Mouse (Mus musculus): ENCODE results near the gene Twf2. TPM values are rescaled to one million over a fixed set of nuclear protein-coding genes. Genes with fewer than 3 reads are reported as not detected.

Gene Twf2
- polyA plus RNA-seq, 1 experiment from 2014 or later, result 64.2 TPM

DNA sequence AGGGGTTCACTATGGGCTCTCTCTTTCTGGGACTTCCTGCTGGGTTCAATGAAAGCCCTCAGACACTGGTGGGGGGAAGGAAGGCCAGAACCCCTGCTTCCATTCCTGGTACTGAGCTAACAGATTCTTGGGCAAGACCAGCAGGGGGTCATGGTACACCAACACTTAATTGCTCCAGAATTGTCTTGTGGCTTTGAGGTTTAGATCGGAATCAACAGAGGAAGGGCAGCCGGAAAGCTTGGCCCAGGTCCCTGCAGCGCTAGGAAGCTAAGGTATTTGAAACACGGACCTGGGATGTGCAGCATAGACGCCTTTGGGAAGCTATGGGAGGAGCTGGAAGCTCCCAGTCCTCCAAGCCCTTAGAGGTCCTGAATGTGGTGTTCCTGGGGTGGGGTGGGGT is 56.1 kb downstream of the Twf2 start:
- no peaks in the 10 kb centered on the region for H3K36me3 ChIP-seq (ENCODE audit: insufficient read depth, low read length)
- peak; percentile 41; the same call in 1 of the 2 replicates for ATAC-seq
- no peak overlapping the region for H3K9ac ChIP-seq (replicated peaks; ENCODE audit: low read depth)
- peak; percentile 36 for DNase-seq (ENCODE audit: low spot score)
- peaks cover 3% of the 10 kb centered on the region; the same call in 1 of the 2 replicates for H3K4me1 ChIP-seq (ENCODE audit: insufficient read depth, low read depth, low read length)
- no peak for TF ChIP-seq CTCF (IDR thresholded peaks at IDR 0.05)
- 0 out of 2 replicates have a peak, but pooled peaks have one; percentile 10 for TF ChIP-seq EP300 (IDR thresholded peaks at IDR 0.05)
- no peak overlapping the region for H3K4me3 ChIP-seq (ENCODE audit: low read depth, low read length)
- H3K27ac ChIP-seq (ENCODE audit: low read length), result 0 out of 2 replicates have a peak overlapping the region, but pooled peaks have one; percentile 20
- no peaks in the 10 kb centered on the region for H3K27me3 ChIP-seq (replicated peaks; ENCODE audit: insufficient read depth, low read length)
- no peaks in the 10 kb centered on the region for H3K9me3 ChIP-seq (ENCODE audit: low read length)
- H3K4me2 ChIP-seq (replicated peaks; ENCODE audit: low read depth, low read length), result no peak overlapping the region
- 48% methylated on average over 5 of the region's 5 CpGs for WGBS

DNA sequence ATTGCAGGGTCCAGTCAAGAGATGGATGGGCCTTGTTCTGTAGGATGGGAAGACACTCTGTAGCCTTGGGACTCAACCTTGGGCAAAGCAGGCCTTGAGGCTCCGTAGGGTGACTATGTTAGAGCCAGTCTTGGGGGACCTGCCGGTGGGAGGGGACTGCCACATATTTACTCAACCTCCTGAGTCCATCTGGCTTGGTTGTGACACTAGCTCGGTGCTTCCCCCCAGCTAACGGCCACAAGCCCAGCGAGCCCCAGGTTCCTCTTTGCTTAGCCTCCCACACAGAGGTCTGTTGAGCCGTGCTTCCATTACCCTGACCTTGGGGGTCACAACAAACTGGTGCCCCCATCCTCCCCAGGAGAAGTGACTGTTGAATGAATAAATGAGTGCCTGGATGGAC is 58.1 kb downstream of the Twf2 start:
- no peak for TF ChIP-seq EP300 (IDR thresholded peaks at IDR 0.05)
- no peaks in the 10 kb centered on the region for H3K9me3 ChIP-seq (ENCODE audit: low read length)
- H3K4me2 ChIP-seq (replicated peaks; ENCODE audit: low read depth, low read length), result no peak overlapping the region
- H3K4me1 ChIP-seq (ENCODE audit: insufficient read depth, low read depth, low read length), result peaks cover 10% of the 10 kb centered on the region; the same call in 1 of the 2 replicates
- ATAC-seq (no peak), DNase-seq (ENCODE audit: low spot score) (no peak)
- WGBS, result 83% methylated on average over 6 of the region's 6 CpGs
- H3K9ac ChIP-seq (replicated peaks; ENCODE audit: low read depth), result no peak overlapping the region
- no peaks in the 10 kb centered on the region for H3K27me3 ChIP-seq (replicated peaks; ENCODE audit: insufficient read depth, low read length)
- H3K27ac ChIP-seq (ENCODE audit: low read length), result no peak overlapping the region
- no peaks in the 10 kb centered on the region for H3K36me3 ChIP-seq (ENCODE audit: insufficient read depth, low read length)
- H3K4me3 ChIP-seq (ENCODE audit: low read depth, low read length), result no peak overlapping the region

DNA sequence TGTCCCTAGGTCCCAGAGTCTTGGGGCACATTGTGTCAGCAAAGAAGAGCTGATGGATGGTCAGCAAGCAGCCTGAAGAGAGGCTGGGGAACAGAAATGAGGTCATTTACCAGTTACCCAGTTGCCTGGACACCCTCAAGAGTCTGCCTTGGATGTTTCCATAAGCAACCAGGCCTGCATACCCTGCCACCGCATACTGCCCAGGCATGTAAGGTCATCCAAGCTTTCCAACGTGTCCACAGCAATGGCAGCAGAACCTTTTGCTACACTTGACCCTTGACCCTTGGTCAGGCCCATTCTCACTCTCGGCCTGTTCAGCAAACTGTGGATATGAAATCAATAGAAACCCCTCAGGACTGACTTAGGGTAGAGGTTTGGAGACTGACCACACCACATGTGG is 58.6 kb downstream of the Twf2 start:
- WGBS, result 77% methylated on average over 3 of the region's 3 CpGs
- TF ChIP-seq CTCF (IDR thresholded peaks at IDR 0.05) (no peak), EP300 (IDR thresholded peaks at IDR 0.05) (no peak)
- peaks cover 10% of the 10 kb centered on the region; the same call in 1 of the 2 replicates for H3K4me1 ChIP-seq (ENCODE audit: insufficient read depth, low read depth, low read length)

DNA sequence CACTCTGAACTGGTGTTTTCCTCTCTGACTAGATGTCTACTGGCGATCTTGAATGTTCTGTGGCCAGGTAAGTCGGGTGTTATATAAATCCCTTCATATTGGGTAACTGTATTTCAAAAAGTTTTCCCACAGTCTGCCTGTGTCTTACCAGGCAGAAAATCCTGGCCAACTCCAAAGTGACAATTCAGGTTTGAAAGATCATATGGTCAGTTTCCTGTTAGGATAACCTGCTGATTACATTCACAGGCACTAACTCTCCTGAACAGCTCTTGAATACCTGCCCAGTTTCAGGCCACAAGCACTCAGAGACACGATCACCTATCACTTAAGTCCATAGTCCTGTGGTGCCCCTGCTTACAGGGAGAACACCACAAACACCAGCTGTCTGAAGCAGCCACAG is 59.2 kb downstream of the Twf2 start:
- 58% methylated on average over 3 of the region's 3 CpGs for WGBS
- H3K27me3 ChIP-seq (replicated peaks; ENCODE audit: insufficient read depth, low read length), result no peaks in the 10 kb centered on the region
- no peak for ATAC-seq
- no peak overlapping the region for H3K9ac ChIP-seq (replicated peaks; ENCODE audit: low read depth)
- no peak overlapping the region for H3K4me2 ChIP-seq (replicated peaks; ENCODE audit: low read depth, low read length)
- no peaks in the 10 kb centered on the region for H3K36me3 ChIP-seq (ENCODE audit: insufficient read depth, low read length)
- peaks cover 10% of the 10 kb centered on the region; the same call in 1 of the 2 replicates for H3K4me1 ChIP-seq (ENCODE audit: insufficient read depth, low read depth, low read length)
- TF ChIP-seq EP300 (IDR thresholded peaks at IDR 0.05) (no peak), CTCF (IDR thresholded peaks at IDR 0.05) (no peak)
- no peak overlapping the region for H3K27ac ChIP-seq (ENCODE audit: low read length)
- no peaks in the 10 kb centered on the region for H3K9me3 ChIP-seq (ENCODE audit: low read length)
- no peak for DNase-seq (ENCODE audit: low spot score)
- no peak overlapping the region for H3K4me3 ChIP-seq (ENCODE audit: low read depth, low read length)

More for the DNA sequence above, 58.6 kb downstream of the Twf2 start:
- no peak overlapping the region for H3K27ac ChIP-seq (ENCODE audit: low read length)
- ATAC-seq (no peak), DNase-seq (ENCODE audit: low spot score) (no peak)
- no peak overlapping the region for H3K4me3 ChIP-seq (ENCODE audit: low read depth, low read length)
- no peaks in the 10 kb centered on the region for H3K9me3 ChIP-seq (ENCODE audit: low read length)
- H3K4me2 ChIP-seq (replicated peaks; ENCODE audit: low read depth, low read length), result no peak overlapping the region
- no peak overlapping the region for H3K9ac ChIP-seq (replicated peaks; ENCODE audit: low read depth)
- H3K27me3 ChIP-seq (replicated peaks; ENCODE audit: insufficient read depth, low read length), result no peaks in the 10 kb centered on the region
- H3K36me3 ChIP-seq (ENCODE audit: insufficient read depth, low read length), result no peaks in the 10 kb centered on the region

DNA sequence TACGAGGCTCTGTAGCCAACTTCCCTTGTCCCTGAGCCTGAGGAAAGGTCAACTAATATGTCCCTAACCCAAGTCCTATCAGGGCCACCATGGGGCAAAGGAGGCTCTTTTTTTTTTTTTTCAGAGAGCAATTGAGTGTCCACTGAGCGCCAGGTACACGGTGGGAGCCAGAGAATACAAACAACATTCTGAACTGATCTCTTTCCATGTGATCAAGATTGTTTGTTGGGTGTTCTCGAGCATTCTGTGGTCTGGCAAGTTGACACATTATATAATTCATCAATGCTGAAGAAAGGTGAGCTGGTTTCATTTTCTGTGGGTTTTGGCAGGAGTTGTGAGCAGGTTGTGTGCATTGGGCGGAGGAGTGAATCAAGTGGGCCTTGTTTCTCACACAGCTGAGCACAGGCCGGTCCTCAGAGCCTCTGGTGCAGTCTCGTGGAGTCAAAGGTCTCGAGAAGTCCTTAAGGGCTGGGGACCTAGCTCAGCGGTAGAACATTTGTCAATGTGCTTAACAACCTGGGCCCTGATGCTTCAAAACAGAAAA is 60.5 kb downstream of the Twf2 start:
- H3K9ac ChIP-seq (replicated peaks; ENCODE audit: low read depth), result no peak overlapping the region
- no peaks in the 10 kb centered on the region for H3K27me3 ChIP-seq (replicated peaks; ENCODE audit: insufficient read depth, low read length)
- peak; percentile 69 for ATAC-seq
- no peak overlapping the region for H3K4me3 ChIP-seq (ENCODE audit: low read depth, low read length)
- no peak for TF ChIP-seq CTCF (IDR thresholded peaks at IDR 0.05)
- 0 out of 2 replicates have a peak, but pooled peaks have one; percentile 26 for TF ChIP-seq EP300 (IDR thresholded peaks at IDR 0.05)
- peaks cover 10% of the 10 kb centered on the region; the same call in 1 of the 2 replicates for H3K4me1 ChIP-seq (ENCODE audit: insufficient read depth, low read depth, low read length)
- no peaks in the 10 kb centered on the region for H3K36me3 ChIP-seq (ENCODE audit: insufficient read depth, low read length)
- 55% methylated on average over 9 of the region's 9 CpGs for WGBS
- H3K9me3 ChIP-seq (ENCODE audit: low read length), result no peaks in the 10 kb centered on the region
- DNase-seq (ENCODE audit: low spot score), result peak; percentile 76
- H3K27ac ChIP-seq (ENCODE audit: low read length), result peak overlapping the region; percentile 39; the same call in 1 of the 2 replicates
- H3K4me2 ChIP-seq (replicated peaks; ENCODE audit: low read depth, low read length), result no peak overlapping the region

MicroRNAs within 50 kb of the gene (microRNA counts, 519-probe panel; counts per million panel counts)
- 7,475 counts per million, percentile 97 among the panel's probes with 10 or more counts for microRNA mmu-let-7g

Small RNA genes within 50 kb of the gene (microRNA-seq; reads per million reads assigned to microRNA genes)
- gene Mir135a-1 (not detected), gene Mirlet7g (68,123 reads per million, percentile 99 among the genes with 10 or more reads in this experiment)

Other genes with a start within 250 kb of the Twf2 start
- gene Col6a5, start 242.5 kb upstream of the Twf2 start, polyA plus RNA-seq (2015; fragmentation: Nextera tagmentation; extraction: Ambion mirVana), result 0.21 and 0.30 TPM in 2 replicates
- gene Col6a4, start 106.3 kb upstream of the Twf2 start, polyA plus RNA-seq (2015; fragmentation: Nextera tagmentation; extraction: Ambion mirVana), result 0.81 and 0.93 TPM in 2 replicates
- 0.67 and 0.71 TPM in 2 replicates for gene Glyctk, start 45.0 kb upstream of the Twf2 start, polyA plus RNA-seq (2015; fragmentation: Nextera tagmentation; extraction: Ambion mirVana)
- gene Wdr82, start 32.2 kb upstream of the Twf2 start, polyA plus RNA-seq (2015; fragmentation: Nextera tagmentation; extraction: Ambion mirVana), result 11.3 and 13.2 TPM in 2 replicates
- gene Ppm1m, start 3.4 kb upstream of the Twf2 start, polyA plus RNA-seq (2015; fragmentation: Nextera tagmentation; extraction: Ambion mirVana), result 33.4 and 37.2 TPM in 2 replicates
- gene Tlr9, start 19.5 kb downstream of the Twf2 start, polyA plus RNA-seq (2015; fragmentation: Nextera tagmentation; extraction: Ambion mirVana), result 0.12 and 0.15 TPM in 2 replicates
- gene Alas1, start 45.5 kb downstream of the Twf2 start, polyA plus RNA-seq (2015; fragmentation: Nextera tagmentation; extraction: Ambion mirVana), result 292 and 310 TPM in 2 replicates
- gene Poc1a, start 78.0 kb downstream of the Twf2 start, polyA plus RNA-seq (2015; fragmentation: Nextera tagmentation; extraction: Ambion mirVana), result 9.7 and 9.9 TPM in 2 replicates
- 25.7 and 27.8 TPM in 2 replicates for gene Dusp7, start 165.5 kb downstream of the Twf2 start, polyA plus RNA-seq (2015; fragmentation: Nextera tagmentation; extraction: Ambion mirVana)
- 656 and 737 TPM in 2 replicates for gene Rpl29, start 226.3 kb downstream of the Twf2 start, polyA plus RNA-seq (2015; fragmentation: Nextera tagmentation; extraction: Ambion mirVana)
- gene Acy1, start 235.2 kb downstream of the Twf2 start, polyA plus RNA-seq (2015; fragmentation: Nextera tagmentation; extraction: Ambion mirVana), result 8.5 and 12.5 TPM in 2 replicates
- gene Abhd14b, start 244.4 kb downstream of the Twf2 start, polyA plus RNA-seq (2015; fragmentation: Nextera tagmentation; extraction: Ambion mirVana), result 31.1 and 36.8 TPM in 2 replicates
- 21.7 and 26.9 TPM in 2 replicates for gene Abhd14a, start 244.6 kb downstream of the Twf2 start, polyA plus RNA-seq (2015; fragmentation: Nextera tagmentation; extraction: Ambion mirVana)

Data from lung, postnatal 0 days (tissue).